Mouse (Mus musculus): ENCODE data around the gene Tmem233.

Tmem233 gene

DNA sequence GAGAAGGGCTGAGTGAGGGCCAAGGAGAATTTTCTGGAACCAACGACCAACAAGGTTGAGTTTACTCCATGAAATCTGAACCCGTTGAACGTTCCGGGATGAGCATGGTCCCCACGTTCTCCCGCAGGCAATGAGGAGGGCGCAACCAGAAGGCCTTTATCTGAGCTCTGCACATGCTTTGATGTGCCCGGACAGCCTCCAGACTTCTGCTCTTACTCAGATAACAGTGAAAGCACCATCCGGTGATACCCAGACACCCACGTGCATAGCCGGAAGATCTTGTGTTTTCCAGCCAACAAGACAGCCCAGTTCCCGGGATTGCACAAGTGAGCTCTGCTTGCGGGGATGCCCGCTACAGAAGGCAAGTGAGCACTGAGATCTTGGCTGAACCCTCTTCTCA is 56.5 kb downstream of the Tmem233 start:
- DNase-seq = peak; percentile 90

DNA sequence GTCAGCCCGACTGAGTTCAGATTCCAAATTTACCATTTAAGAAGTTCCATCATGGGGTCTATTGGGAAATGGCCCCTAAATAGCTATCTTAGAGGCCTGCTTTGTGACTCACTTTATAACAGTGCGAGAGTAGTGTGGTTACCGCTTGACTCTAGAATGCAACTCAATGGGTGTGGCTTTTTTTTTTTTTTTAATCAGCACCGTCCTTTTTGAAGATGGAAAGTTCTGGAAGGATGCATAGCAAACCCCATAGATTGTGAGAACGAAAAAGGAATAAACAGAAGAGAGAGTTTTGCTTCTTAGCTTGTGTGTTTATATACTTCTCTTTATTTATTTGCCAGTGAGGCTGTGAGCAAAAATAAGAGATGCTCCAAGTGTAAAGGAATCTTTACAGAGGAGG is 56.9 kb downstream of the Tmem233 start:
- DNase-seq = peak; percentile 14

DNA sequence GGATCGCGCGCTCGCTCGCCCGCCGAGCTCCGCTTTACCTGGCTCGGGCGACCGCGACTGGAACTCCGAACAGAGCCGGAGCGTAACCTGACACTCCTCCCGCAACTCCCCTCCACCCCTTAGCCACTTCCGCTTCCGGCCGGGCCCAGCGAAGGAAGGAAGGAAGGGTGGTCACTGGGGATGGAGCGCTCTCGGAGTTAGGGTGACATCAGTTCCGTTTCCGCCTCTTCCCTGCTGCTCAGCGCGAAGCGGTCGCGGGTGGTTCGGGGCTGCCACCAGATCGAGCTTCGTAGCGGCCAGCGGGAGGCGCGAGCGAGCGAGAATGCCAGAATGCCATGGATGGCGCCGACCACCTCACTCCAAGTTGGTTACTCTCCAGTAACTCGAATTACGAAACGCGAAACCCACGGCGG is 58.7 kb downstream of the Tmem233 start, which contains the start of gene Prkab1:
Gene Prkab1 (minus strand): TSS at position 182 of the 413 bp plus-strand sequence.
- DNase-seq = peak; percentile 95

DNA sequence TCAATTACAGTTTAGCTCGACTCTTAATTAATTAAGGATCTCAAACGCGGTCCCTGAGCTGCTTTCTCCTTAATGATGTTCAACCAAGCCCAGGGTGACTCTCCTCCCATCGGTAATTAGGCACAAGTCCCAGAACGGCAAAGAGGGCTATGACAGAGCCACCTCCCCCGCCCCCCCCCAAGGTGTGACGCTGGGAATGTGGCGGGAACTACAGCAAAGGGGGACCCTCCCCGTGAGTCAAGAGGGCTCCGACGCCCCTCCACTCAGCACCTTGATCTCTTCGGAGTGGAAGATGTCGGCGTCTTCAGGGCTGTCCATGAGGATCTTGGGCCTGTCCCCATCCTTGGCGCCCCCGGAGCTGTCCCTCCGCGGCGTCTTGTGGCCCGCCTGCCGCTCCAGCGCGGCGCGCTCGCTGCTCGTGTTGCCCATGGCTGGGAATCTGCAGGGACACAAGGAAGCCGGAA is 59.2 kb downstream of the Tmem233 start:
- DNase-seq = peak; percentile 62

DNA sequence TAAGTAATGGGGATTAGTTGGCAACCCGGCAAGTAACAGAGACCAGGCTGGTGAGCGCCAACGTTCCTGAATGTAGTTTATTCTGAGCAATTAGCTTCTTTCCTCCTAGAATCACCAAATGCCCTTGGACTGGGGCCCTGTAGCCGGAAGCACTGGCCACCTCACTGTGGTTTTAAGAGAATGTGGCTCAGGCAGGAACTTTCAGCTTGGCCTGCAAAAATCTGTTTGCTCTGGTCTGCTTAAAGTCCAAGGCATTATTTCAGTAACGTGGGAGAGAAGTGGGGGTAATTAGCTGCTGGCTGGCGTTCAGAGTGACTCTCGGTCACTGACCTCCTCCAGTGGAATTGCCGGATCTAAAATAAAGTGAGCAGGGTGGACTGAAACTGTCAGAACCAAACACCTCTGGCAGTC is 59.8 kb downstream of the Tmem233 start:
- DNase-seq = peak; percentile 35

DNA sequence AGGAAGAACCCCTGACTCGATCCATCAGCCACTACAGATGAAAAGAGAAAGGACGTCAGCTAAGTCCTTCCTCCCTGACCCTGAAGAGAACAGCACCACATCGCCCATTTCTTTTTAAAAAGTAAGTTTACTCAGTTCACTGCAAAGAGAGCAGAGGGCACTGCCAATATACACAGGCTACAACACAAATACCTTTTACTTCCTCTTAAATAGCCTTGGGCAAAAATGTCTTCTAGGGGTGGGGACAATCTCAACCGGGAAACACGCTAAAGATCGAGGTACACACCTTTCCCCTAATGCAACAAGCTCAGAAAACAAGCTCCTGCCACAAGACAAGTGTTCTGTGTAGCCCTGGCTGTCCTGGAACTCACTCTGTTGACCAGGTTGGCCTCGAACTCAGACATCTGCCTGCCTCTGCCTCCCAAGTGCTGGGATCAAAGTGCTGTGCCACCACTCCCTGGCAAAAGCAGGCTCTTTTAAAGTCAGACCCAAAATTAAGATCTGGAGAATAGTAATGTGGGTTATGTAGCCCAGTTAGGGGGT is 60.3 kb downstream of the Tmem233 start:
- no peak for DNase-seq

DNA sequence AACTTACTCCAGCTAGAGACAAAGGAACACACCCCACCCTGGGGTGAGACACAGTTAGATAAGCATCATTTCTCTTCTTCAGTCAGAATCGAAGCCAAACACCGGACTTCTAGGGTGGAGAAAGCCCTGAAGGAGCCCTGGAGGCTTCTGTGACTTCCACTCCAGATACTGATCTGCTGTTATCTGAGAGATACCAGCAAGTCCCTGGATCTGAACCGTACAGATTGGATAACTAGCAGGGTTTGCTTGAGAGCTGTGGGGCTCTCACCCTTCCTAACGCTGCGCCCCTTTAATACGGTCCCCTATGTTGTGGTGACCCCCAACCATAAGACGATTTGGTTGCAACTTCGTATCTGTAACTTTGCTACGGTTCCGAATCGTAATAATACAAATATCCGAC is 60.9 kb downstream of the Tmem233 start:
- DNase-seq = peak; percentile 47

DNA sequence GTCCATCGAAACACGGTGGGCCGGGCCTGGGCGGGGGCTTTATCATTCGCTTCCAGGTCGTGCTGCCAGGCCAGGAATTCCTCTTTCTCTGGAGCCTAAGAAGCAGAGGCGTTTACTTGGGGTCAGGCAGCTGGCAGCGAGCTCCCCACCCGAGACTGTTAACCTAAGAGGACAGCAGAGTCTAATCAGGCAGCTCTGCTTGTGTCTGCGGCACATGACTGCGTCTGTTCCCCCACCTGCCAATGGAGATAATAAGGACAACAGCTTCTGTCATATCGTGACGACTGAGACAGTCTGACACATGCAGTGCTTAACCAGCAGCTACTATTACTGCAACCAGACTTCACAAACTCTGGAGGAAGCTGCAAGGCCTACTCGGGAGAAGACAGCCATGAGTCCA is 61.5 kb downstream of the Tmem233 start:
- DNase-seq = peak; percentile 82

DNA sequence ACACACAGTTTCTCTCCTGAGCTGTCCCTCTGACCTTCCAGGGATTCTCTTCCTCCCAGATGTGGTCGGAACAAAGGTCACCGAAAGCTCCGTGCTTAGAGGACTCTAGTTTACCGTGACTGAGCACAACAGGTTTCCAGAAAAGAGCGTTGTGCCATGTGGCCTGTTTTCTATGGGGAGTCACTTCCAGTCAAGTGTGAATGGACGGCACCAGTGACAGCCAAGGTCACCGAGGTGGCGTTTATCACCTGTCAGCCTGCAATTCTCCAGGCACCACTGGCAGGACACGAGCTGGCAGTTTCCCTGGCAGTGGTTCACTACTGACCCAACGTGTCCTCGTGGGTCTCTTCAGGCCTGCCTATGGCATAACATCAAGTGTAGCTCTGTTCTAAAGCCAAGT is 63.7 kb downstream of the Tmem233 start:
- DNase-seq = no peak

DNA sequence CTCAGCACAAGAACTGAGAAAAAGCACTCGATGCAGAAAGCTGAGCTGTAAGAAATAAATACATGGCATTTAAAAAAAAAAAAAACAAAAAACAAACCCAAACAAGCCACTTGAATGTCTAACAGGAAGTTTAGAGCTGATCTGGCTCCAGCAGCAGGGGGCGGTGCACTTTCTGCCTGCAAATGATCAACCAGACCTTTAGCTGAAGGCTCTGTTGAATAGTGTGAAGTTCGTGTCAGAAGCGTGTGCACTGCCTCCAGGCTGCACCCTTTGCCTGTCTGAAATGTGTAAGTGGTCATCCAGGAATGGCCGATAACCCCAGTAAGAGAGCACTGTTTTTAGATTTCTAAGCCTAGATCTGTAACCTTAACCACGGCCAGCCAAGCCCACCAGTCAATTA is 64.3 kb downstream of the Tmem233 start:
- peak; percentile 44 for DNase-seq

DNA sequence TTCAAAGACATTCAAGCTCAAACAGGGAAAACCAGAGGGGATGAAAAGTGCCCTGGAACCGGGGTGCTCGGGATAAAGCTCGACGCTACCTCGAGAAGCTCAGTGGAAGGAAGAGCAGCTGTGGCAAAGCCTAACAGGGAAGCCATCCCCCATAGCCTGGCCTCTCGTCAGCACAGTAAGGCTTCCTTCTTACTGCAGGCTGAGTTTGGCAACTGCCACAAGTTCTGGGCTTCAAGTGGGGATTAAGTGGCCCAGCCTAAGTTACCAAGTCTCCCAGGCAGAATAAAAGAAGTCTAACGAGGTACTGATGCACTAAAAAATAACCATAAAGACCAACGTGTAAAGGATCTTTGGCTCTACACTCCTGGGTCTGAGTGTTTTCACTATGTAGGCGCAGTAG is 64.8 kb downstream of the Tmem233 start:
- no peak for DNase-seq

DNA sequence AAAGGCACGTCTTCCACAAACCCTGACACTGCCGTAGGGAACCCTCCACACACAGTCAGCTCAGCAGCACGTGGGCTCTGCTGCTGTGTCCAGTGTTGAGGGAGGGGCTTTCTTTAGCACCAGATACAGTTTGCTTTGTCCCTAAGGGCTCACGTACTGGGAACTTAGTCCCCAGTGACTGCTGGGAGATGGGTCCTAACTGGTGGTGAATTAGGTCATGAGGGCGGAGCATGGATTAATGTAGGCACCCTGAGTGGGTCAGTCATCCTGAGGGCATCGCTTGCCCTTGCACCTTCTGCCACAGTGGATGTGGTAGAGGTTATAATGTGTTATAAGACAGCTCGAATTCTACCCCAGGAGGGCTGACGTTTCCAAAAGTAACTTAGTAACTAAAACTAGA is 65.7 kb downstream of the Tmem233 start:
- no peak for DNase-seq

DNA sequence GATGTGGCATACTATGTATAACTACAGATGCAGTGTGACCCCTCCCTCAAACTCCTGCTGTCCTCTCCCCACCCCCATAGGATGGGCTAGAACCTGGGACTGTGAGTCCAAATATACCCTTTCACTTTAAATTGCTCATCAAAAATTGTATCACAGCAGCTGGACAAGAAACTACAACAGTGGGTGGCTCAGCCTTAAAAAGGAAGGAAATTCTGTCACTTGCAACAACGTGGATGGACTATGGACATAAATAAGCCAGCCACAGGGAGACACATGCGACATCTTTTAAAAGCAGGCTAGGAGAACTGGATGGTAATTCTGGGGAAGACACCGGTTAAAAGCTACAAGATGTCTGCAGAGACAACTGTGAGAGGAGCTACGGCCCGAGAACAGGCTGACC is 66.5 kb downstream of the Tmem233 start:
- no peak for DNase-seq

DNA sequence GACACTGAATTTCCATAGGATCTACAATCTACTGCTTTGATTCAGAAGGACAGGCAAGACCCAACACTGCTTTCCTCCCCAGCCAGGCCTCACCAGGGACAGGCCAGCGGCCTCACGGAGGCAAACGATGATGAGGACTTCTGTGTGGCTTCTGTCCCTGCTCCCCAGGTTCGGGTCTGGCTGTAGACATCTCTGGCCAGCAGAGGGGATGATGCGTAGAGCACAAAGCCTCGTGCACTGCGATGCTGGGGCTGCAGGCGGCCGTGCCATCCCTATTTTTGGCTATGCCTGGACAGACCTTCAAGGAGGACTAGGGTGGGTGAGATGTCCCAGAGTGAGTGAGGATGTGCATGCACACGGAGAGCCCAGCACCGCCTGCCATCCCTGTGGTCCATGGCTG is 68.8 kb downstream of the Tmem233 start:
- no peak for DNase-seq

DNA sequence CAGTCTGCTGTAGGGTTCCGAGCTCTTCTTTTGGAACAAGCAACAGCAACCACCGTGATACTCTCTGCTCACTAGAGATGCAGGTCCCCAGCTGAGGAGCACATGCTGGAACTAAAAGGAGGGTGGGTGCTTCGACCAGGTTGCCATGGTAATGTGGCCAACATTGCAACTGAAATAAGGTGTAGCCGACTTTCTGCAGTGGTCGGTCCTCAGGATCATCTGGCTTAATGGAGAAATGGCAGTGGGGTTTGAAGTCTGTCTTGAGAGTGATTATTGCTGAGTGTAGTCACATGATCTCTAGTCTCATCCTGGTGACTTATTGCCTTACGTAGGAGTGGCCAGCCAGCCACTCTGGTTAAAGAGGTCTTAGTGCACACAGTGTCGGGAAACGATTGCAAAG is 69.2 kb downstream of the Tmem233 start:
- no peak for DNase-seq

DNA sequence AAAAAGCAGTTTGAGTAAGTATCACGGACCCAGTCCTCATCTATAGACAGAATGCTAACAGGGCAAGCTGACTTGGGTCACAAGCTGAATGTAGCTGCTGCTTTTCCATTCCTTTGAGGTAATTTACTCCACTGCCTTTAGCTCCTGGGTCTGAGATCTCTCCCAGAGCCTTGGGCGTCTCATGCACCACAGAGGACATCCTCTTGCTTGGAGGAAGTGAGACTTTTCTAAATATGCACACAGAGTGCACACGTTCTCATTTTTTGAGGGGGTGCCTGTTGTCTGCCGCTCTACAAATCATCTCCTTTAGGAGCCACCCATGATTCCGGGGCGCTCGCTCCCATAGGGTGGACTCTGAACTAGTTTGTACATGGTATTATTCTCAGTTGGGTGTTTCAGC is 70.5 kb downstream of the Tmem233 start:
- DNase-seq = no peak

DNA sequence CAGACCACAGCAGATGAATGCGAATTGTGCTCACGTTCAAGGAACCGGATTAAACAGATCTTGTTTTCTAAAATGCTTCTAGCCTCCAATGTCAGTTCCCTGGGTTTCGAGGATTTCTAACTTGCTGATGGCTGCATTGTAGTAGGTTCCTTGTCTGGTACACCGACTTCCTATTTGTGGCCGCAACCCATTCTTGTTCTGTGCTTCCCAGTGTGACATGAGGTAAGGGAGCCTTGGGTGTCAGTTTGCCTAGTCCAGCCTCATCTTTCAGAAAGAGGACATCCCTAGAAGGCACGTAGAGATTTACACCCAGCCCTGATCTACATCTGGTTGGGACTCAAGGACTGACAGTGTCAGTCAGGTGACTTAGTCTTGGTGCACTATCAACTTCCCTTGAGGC is 71.3 kb downstream of the Tmem233 start:
- no peak for DNase-seq

DNA sequence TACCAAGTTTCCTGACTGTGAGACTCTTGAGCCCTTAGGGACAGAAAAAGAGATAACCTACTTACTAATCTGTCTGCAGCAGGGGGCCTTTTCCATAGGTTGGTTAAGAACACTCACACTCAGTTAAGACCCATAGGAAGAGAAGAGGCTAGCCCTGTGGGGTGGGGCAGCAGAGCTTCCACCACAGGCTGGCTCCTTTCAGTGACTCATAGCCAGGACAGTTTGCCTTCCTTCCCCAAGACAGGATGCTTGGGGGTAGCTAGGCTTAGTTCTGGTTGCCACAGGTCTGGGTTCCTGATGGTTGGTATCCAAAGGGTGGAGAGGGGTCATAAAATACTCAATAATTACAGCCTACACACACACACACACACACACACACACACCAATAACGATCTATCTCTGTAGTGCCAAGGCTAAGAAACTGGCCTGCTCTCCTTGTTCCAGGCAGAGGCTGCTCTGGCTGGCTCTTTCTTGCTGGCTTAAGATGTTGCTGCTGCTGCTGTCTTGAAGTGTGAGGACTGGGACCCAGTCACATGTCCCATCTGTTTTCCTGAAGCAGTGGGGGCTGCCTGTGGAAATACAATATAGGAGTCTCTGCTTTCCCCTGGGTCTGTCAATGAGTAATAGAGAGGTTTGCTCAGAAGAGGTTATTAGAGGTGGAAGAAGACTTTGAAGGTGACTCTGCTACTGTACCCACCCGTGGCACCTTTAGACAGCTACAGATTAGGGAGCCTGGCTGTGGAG is 73.0 kb downstream of the Tmem233 start:
- no peak for DNase-seq

DNA sequence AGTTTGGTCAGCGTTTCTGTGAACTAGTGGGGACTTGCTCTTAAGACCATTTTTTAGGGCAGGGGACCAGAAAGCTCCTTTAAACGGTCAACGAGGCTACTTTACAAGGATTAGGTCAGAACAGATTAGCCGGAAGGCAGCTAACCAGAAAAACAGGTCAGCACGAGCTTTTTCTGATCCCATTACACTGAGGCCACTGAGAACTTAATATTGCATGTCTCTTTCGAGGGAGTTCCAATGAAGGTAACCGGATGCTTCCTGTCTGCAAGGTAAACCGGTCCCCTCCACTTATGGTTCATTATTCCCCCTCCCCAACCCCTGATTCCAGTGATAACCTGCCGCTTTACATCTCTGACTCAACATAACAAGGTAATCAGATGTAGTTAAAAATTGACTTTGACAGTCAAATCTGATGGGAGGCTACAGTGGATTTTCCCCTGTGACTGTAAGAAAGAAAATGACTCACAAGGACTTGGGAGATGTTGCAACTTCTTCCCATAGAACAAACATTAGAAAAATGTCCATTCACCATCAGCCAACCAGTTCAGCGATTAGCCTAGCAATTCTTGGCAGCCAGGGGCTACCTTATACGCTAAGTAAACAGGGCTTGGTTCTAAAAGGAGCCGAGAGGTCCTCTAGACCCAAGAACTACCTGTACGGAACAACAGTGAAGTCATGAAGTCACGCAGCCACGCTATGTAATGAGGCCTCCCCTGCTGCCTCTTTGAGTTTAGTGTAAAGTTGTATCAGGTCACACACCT is 73.8 kb downstream of the Tmem233 start:
- no peak for DNase-seq

DNA sequence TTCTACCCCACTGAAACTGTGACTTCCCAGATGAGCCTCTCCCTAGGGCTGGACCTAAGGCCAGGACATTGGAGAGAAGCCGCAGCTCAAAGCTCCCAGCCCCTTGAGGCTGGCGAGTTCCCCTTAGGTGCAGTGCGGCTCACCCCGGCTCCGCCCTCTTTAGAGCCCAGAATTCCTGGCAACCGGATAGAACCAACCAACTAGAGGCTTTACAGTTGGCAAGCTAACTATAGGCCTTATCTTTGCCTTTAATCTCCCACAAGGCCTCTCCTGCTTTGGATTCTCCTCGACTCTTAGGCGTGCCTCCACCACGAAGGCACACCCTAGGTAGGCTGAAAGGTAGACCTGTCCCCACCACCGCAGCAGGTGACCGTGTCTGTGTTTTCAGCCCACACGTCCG is 75.3 kb downstream of the Tmem233 start:
- no peak for DNase-seq

DNA sequence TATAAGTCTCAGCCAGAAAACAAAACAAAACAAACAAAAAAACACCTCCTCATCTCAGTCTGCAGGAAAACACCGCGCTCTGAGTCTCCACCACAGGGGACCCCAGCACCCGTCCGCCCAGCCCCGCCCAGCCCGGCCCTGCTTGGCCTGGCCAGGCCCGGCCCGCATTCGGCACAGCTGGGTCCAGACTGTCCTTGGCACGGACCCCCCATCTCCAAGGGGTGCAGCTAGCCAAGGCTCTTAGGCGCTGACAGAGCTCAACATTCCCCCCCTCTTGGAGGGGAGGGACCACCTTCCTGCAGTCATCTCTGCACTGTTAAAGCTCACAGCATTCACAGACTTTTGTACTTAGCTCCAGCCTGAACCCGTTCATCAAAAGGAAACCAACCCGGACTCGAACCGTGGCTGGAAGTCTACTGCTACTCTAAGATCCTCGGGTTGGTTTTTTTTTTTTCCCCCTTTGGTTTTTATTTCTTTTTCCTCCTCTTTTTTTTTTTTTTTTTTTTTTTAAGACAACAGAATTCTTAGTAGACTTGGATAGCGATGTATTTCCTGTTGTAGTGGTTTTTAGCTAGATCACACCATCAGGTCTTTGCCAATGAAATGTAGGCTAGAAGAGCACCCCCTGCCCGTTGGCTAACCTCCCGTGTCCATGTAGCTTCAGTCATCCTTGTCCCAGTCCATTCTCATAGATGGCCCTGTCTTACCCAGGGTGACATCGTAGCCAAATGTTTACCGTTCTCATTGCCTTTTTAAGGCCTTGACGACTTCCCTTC is 76.5 kb downstream of the Tmem233 start:
- DNase-seq = no peak

DNA sequence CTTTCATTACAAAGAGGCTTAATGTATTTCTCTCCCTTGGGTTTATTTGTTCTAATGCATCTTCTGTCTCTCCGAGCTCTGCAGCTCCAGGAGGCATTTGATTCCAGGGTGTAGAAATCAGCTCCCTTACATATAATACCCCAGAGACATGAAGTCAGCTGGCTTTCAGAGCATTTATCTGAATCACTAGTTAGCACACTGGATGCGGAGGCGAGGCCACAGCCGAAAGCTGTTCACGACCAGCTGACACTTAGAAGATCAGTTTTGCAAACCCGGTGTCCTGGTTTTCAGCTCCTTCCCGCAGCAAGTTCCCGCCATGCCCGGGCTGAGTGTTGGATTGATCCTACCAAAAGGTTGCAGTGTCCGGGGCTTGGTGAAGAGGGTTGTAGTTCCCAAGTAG is 78.8 kb downstream of the Tmem233 start:
- DNase-seq = no peak

DNA sequence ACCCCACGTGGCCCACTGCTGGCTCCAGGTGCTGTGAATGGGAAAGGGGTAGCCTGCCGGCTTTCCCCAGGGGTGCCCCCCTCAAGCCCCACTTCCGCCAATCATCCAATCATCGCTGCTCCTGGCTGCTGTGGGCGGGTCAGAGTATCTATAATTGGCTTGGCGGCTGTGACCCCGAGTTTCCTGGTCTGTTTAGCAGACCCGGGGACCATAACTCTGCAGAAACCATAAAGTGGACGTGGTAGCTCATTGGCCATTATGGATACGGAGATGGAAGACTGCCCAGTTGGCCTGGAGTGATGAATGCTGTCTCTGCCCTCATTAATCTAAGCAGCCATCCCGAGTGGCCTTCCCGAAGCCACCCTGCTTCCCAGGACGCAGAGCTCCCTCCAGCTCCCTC is 79.2 kb downstream of the Tmem233 start:
- no peak for DNase-seq

Data from liver (tissue).